ENCODE assay signal across 9 mouse cellular contexts in the genomic region with DNA sequence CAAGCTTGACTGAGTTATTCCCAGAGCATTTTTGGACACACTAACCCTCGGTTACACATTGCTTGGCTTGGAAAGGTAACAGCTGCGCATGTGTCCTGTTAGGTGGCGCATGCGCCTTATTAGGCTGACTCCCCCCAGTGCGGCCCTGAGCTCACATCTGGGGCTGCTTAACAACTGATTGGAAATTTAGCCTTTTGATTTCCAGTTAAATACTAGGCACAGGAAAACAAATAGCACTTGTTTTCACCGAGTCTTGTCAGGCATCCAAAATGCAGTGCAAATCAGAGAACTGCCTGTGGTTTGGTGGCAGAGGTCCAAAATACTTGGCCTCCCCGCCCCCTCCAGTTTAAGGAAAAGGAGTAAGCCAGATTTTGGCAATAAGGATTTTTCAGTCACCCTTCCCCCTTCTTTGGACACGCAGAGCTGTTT.
A peak's percentile ranks its signal among the peaks of the same experiment; 100 is the strongest.
DNase-seq lines count a peak whose midpoint lies in the region; ATAC-seq and TF ChIP-seq lines count a peak whose summit lies in the region.
"Had no signal": no experiment of that assay in that cellular context is flagged by ENCODE, and none has a peak within 500 bp of the region (broad histone marks: within the 10 kb centered on the region; RNA-seq: fewer than 3 reads in every experiment).

No protein-coding gene starts in this region.

- WGBS in forebrain, embryonic 16.5 days: 5% methylated on average over 8 of the region's 8 CpGs
- 9% methylated on average over 8 of the region's 8 CpGs for WGBS in heart, postnatal 0 days
- WGBS in limb, embryonic 15.5 days: 8% methylated on average over 8 of the region's 8 CpGs

- H3K9ac ChIP-seq in forebrain, embryonic 16.5 days (replicated peaks; ENCODE audit: low read depth, low read length): no peak overlapping the region
- H3K9ac ChIP-seq in heart, postnatal 0 days (replicated peaks; ENCODE audit: low read depth, low read length): 0 out of 2 replicates have a peak overlapping the region, but pooled peaks have one; percentile 1
- H3K9ac ChIP-seq in limb, embryonic 15.5 days: no peak overlapping the region
- H3K9ac ChIP-seq: liver, embryonic 14.5 days had no signal

- 0 out of 2 replicates have a peak overlapping the region, but pooled peaks have one; percentile 1 for H3K4me3 ChIP-seq in forebrain, embryonic 16.5 days (replicated peaks; ENCODE audit: low read length)
- peak overlapping the region; percentile 14 for H3K4me3 ChIP-seq in heart, postnatal 0 days (ENCODE audit: low read depth, low read length)
- no peak overlapping the region for H3K4me3 ChIP-seq in limb, embryonic 15.5 days

- no peaks in the 10 kb centered on the region for H3K36me3 ChIP-seq in forebrain, embryonic 16.5 days (ENCODE audit: control insufficient read depth, insufficient read depth)
- H3K36me3 ChIP-seq in heart, postnatal 0 days (replicated peaks; ENCODE audit: control insufficient read depth, insufficient read depth, low read length): no peaks in the 10 kb centered on the region
- no peaks in the 10 kb centered on the region for H3K36me3 ChIP-seq in limb, embryonic 15.5 days

- no peak overlapping the region for H3K27ac ChIP-seq in forebrain, embryonic 16.5 days (ENCODE audit: low read length)
- H3K27ac ChIP-seq in heart, postnatal 0 days (ENCODE audit: low read depth): peak overlapping the region; percentile 90
- peak overlapping the region; percentile 87 for H3K27ac ChIP-seq in limb, embryonic 15.5 days
- H3K27ac ChIP-seq: liver, embryonic 14.5 days had no signal

- H3K27me3 ChIP-seq in forebrain, embryonic 16.5 days (replicated peaks; ENCODE audit: control insufficient read depth, insufficient read depth, low read length): peaks cover 14% of the 10 kb centered on the region
- H3K27me3 ChIP-seq in heart, postnatal 0 days (ENCODE audit: control insufficient read depth, insufficient read depth, low read length): no peaks in the 10 kb centered on the region
- no peaks in the 10 kb centered on the region for H3K27me3 ChIP-seq in limb, embryonic 15.5 days

- no peaks in the 10 kb centered on the region for H3K9me3 ChIP-seq in forebrain, embryonic 16.5 days (ENCODE audit: control insufficient read depth, low read length)
- no peaks in the 10 kb centered on the region for H3K9me3 ChIP-seq in heart, postnatal 0 days (replicated peaks; ENCODE audit: control insufficient read depth, low read length)
- H3K9me3 ChIP-seq in limb, embryonic 15.5 days: no peaks in the 10 kb centered on the region

- no peak for TF ChIP-seq CTCF in heart, postnatal 0 days (IDR thresholded peaks at IDR 0.05; ENCODE audit: low read depth)

- DNase-seq in 3134 (ENCODE audit: extremely low read depth, insufficient read length, low spot score): peak; percentile 62
- peak; percentile 86 for DNase-seq in heart, postnatal 0 days (ENCODE audit: low spot score)
- peak; percentile 92 for DNase-seq in kidney, postnatal 14 days
- peak; percentile 76 for DNase-seq in ovary, postnatal 36 days (ENCODE audit: low spot score)

- peaks cover 10% of the 10 kb centered on the region for H3K4me1 ChIP-seq in forebrain, embryonic 16.5 days (replicated peaks; ENCODE audit: control insufficient read depth, insufficient read depth, low read length)
- H3K4me1 ChIP-seq in heart, postnatal 0 days (ENCODE audit: control insufficient read depth, insufficient read depth): peaks cover 34% of the 10 kb centered on the region
- H3K4me1 ChIP-seq in limb, embryonic 15.5 days: peaks cover 64% of the 10 kb centered on the region

- peak; percentile 75; the same call in 1 of the 2 replicates for ATAC-seq in cerebellum, adult (ENCODE audit: insufficient number of reproducible peaks, low FRiP score, low TSS enrichment)
- ATAC-seq in forebrain, embryonic 16.5 days: peak; percentile 87
- peak; percentile 84 for ATAC-seq in heart, postnatal 0 days (ENCODE audit: insufficient read depth, low read depth)
- peak; percentile 90 for ATAC-seq in limb, embryonic 15.5 days (ENCODE audit: insufficient number of reproducible peaks, low FRiP score, low TSS enrichment, low read depth)
- ATAC-seq in megakaryocyte, adult 5-6 weeks (ENCODE audit: poor library complexity, severe bottlenecking): no peak

- TF ChIP-seq EP300 in heart, postnatal 0 days (IDR thresholded peaks at IDR 0.05; ENCODE audit: low read depth): peak; percentile 69; the same call in 1 of the 2 replicates

- peak overlapping the region; percentile 38 for H3K4me2 ChIP-seq in forebrain, embryonic 16.5 days (ENCODE audit: low read length)
- peak overlapping the region; percentile 50 for H3K4me2 ChIP-seq in heart, postnatal 0 days (ENCODE audit: low read depth, low read length)
- peak overlapping the region; percentile 36 for H3K4me2 ChIP-seq in limb, embryonic 15.5 days
